Mouse (Mus musculus) cerebellum, adult 11-12 months (tissue): ENCODE data around the gene Itga2b.
A peak's percentile ranks its signal among the peaks of the same experiment; 100 is the strongest.

ENCODE experiments used
- DNase-seq: peaks from one replicate; pipeline ENCODE4 v3.0.0; 2022

Itga2b gene

GRCm38 (mm10) chr11:102455740-102456396 lies 14.1 kb downstream of the Itga2b start:
- DNase-seq = peak; percentile 78

- DNase-seq = peak; percentile 38
Observed at GRCm38 (mm10) chr11:102453131-102453530, 16.8 kb downstream of the Itga2b start.

GRCm38 (mm10) chr11:102449043-102450008 lies 20.6 kb downstream of the Itga2b start:
- DNase-seq = peak; percentile 77

GRCm38 (mm10) chr11:102448327-102448726 lies 21.6 kb downstream of the Itga2b start:
- peak; percentile 64 for DNase-seq

GRCm38 (mm10) chr11:102447497-102447896 lies 22.4 kb downstream of the Itga2b start, which contains the start of gene Fam171a2:
Gene Fam171a2, minus strand, starts transcription at chr11:102447682.
- peak; percentile 80 for DNase-seq

GRCm38 (mm10) chr11:102446581-102447461 lies 23.1 kb downstream of the Itga2b start:
- peak; percentile 82 for DNase-seq

- DNase-seq = peak; percentile 77
Observed at GRCm38 (mm10) chr11:102445891-102446361, 24.0 kb downstream of the Itga2b start.

- DNase-seq = peak; percentile 65
Observed at GRCm38 (mm10) chr11:102445264-102445890, 24.5 kb downstream of the Itga2b start.

GRCm38 (mm10) chr11:102444781-102445180 lies 25.1 kb downstream of the Itga2b start:
- peak; percentile 51 for DNase-seq

- no peak for DNase-seq
Observed at GRCm38 (mm10) chr11:102444321-102444720, 25.6 kb downstream of the Itga2b start.

- peak; percentile 59 for DNase-seq
Observed at GRCm38 (mm10) chr11:102443740-102444139, 26.2 kb downstream of the Itga2b start.

- DNase-seq = peak; percentile 49
Observed at GRCm38 (mm10) chr11:102442089-102442488, 27.8 kb downstream of the Itga2b start.

GRCm38 (mm10) chr11:102441434-102441833 lies 28.5 kb downstream of the Itga2b start:
- DNase-seq = peak; percentile 14

GRCm38 (mm10) chr11:102440255-102440654 lies 29.7 kb downstream of the Itga2b start:
- DNase-seq = peak; percentile 34

- DNase-seq = peak; percentile 83
Observed at GRCm38 (mm10) chr11:102439093-102440082, 30.5 kb downstream of the Itga2b start.

- peak; percentile 83 for DNase-seq
Observed at GRCm38 (mm10) chr11:102438212-102439092, 31.5 kb downstream of the Itga2b start.

GRCm38 (mm10) chr11:102437120-102438061 lies 32.5 kb downstream of the Itga2b start:
- DNase-seq = peak; percentile 77

- no peak for DNase-seq
Observed at GRCm38 (mm10) chr11:102436471-102436790, 33.5 kb downstream of the Itga2b start.
